Mouse (Mus musculus): ENCODE results near the gene Parp2.
"Not testable (repeated sequence)": the region's sequence is repeated elsewhere in the genome, so short reads cannot be mapped to it uniquely, and the experiment has no call there.

Gene Parp2

GRCm38 (mm10) chr14:50807487-50808072, at the start of gene Parp2, which contains the start of gene Ccnb1ip1:
Parp2 (plus strand) TSS chr14:50807841.
Ccnb1ip1 (minus strand) TSS chr14:50807732.
- DNase-seq (ENCODE audit: low spot score): peak; percentile 97

DNA sequence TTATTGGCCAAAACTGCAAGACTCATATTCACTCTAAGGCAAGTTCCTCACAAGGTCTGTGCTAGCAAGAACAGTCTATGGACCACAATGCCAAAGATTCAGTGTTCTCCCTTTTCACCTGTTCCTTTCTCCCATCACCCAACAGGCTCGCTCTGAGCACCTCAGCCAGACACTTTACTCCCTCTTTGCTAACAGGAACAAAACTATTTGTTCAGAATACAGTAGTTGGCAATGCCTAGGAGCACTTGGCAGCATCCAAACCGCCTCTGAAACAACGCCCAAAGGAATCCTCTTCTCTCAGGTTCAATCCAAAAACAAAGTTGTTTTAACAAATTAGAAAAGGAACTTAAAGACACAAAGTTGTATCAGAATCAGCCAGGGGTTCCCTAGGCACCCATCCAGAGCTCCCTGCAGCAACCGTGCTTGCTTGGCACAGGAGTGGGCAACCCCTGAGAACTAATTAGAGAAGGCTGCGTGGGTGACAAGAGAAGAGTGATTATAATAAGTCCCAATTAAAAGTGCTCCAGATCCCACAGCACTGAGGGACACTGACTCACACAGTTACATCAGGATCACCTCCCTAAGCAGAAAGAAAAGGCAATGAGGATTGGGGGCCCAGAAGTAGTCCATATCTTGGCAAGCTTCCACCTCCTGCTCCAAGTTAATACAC, 49.1 kb upstream of the Parp2 start:
- DNase-seq (ENCODE audit: low spot score): no peak

DNA sequence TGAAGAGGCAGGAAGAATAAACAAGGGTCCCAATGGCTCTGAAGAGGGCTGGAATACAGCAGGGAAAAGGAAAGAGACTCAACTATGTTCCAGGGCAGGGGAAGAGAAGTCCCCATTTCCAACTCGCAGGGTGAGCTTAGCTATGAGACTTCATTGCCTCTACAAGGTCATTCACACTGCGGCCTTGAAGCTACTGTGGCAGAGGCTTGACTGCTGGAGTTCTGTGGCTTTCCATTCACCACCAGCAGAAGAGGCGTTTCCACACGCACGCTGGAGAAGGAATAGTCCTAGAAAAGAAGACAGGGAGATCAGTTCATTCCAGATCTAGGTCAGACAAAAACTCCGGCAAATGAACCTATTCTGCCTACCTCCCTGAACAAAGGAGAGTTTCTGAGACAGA, 41.9 kb upstream of the Parp2 start:
- no peak for DNase-seq (ENCODE audit: low spot score)

DNA sequence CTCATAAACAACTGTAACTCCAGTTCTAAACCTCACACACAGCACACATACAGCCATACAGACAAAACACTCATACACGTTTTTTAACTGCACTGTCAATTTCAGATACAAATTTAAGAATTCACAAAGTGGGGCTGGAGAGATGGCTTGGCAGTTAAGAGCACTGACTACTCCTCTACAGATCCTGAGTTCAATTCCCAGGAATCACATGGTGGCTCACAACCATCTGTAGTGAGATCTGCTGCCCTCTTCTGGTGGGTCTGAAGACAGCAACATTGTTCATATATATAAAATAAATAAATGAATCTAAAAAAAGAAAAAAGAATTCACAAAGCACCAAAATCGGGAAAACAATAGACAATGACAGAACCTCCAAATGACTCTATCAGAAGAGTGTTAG, 36.3 kb upstream of the Parp2 start:
- no peak for DNase-seq (ENCODE audit: low spot score)

- DNase-seq (ENCODE audit: low spot score): no peak
These were observed 25.5 kb upstream of the Parp2 start for GRCm38 (mm10) chr14:50782166-50782565.

DNA sequence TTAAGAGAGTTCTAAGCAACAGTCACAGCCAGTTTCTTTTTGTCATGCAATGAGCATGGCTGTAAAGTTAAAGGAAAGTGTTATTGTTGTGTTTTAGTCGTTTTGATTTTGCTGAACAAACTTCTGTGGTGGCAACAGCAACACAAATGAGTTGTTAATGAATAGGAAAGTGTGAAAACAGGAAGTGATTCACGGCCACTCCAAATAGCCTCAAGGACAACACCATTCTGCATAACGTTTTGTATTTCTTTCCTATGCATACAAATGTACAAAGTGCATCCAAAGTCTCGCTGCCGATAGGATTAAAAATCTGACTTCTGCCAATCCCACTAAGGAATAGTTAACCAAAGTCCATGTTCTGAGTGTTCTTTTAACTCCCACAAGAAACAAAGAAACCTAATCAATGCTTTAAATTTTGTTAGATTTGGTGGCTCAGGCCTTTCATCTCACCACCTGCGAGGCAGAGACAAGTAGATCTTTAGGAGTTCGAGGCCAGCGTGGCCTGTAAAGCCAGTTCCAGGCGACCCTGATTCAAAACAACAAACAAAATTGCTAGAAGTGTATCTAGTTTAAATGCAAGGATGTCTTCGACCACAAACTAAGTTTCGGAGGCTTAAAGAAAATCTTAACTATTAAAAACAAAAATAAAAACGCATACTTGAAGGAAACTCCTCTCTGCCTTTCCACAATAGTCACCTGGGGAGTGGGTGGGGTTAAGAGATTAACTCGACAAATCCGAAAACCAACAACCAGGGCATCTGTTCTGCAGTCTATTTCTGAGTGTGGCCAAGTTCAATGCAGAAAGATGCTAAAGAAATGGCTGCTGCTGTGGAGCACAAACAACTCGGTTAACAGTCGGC, 23.0 kb upstream of the Parp2 start:
- DNase-seq (ENCODE audit: low spot score): peak; percentile 17

DNA sequence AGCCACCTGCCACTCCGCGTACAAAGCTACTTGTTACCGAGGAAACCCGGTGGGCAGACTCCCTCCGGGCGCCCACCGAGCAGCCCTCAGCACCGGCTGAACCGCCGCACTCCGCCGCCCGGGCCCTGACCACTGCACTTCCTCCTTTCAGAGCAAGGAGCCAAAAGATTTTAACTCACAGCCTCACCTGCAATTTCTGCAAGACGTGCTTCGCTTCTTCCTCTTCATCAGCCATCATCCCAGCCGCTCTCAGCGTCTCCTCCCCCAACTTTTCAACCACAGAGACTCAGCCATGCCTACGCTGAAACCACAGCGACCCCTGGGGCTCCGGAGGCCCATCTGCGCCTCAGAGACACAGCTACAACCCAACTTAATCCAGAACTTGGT, 22.4 kb upstream of the Parp2 start, which contains the start of gene Ttc5:
TSS of gene Ttc5 (minus strand) at position 269 of the 387 bp plus-strand sequence.
- DNase-seq (ENCODE audit: low spot score): peak; percentile 90

- DNase-seq (ENCODE audit: low spot score): peak; percentile 30
These were observed 19.5 kb upstream of the Parp2 start for GRCm38 (mm10) chr14:50788157-50788556.

DNA sequence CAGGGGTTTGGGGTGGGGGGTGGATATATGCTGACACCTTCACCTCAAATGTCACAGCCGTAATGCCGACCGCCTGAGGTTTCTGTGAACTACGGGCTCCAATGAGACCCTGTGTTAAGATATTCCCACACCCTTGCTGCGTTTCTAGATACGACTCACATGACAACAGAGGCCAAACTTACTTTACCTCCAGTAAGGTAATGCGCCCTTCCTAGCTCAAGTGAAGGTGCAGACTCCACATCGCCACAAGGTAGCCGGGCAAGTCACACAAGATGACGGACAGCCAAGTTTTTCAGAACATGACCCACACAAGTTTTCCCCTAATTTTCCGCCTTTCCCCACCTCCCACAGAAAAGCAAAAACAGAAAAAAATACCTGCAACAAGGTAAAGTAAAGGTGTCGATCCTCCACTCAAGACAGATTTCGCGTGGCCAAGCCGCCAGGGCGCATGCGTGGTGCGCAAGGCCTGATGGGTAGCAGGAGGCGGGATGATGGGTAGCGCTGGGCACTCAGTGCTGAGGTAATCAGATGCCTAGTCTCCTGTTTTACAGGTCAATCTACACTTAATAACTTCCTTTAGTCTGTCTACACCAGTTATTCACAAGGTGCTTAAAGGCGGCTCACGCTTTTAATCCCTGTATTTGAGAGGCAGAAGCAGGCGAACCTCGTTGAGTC, 12.2 kb upstream of the Parp2 start:
- DNase-seq (ENCODE audit: low spot score): no peak

DNA sequence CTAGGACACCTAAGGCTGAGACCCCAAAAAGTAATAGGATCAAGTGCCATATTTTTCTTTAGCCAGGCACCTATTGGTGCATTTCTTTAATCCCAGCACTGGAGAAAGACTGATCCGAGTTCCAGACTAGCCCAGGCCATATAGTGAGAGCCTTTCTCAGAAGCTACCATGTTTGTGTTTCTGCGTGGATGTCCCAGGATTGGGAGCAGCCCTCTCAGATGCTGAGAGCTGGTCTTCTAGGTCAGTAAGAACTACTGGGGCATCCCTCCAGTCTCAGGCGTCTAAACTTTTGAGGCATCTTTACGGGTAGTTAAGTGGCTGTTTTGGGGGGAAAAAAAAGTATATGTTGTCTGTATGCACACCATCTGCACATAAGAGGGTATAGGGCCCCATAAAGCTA, 11.7 kb upstream of the Parp2 start:
- DNase-seq (ENCODE audit: low spot score): no peak

GRCm38 (mm10) chr14:50796464-50796863, 11.2 kb upstream of the Parp2 start:
- DNase-seq (ENCODE audit: low spot score): no peak

GRCm38 (mm10) chr14:50798512-50798911, 9.1 kb upstream of the Parp2 start:
- DNase-seq (ENCODE audit: low spot score): no peak

DNA sequence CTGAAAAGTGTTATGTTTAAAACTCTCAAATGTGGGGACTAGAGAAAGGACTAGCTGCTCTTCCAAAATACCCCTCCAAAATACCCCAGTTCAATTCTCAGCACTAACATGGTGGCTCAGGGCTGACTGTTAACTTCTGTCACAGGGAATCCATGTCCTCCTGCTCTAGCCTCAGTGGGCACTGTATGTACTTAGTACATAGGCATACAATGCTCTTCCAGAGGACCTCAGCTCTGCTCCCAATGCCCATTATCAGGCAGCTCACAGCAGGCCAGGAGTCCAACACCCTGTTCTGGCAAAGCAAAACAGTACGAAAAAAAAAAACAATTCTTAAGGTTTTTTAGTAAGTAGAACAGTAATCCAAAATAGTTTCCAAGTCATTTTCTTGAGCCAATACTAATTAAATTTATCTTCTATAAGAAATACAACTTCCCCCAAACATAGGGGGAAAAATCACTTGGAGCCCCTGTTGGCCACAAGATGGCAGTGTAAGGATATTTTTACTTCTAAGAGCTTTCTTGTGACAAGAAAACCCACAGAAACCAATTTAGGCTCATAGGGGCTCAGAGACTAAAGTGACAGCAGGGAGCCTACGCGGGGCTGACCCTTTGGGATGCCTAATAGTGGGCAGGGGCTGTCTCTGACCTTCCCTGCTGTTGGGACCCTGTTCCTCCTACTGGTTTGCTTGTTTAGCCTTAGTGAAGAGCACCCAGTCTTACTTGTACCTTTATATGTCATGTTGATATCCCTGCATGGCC, 8.0 kb upstream of the Parp2 start:
- DNase-seq (ENCODE audit: low spot score): peak; percentile 68

DNA sequence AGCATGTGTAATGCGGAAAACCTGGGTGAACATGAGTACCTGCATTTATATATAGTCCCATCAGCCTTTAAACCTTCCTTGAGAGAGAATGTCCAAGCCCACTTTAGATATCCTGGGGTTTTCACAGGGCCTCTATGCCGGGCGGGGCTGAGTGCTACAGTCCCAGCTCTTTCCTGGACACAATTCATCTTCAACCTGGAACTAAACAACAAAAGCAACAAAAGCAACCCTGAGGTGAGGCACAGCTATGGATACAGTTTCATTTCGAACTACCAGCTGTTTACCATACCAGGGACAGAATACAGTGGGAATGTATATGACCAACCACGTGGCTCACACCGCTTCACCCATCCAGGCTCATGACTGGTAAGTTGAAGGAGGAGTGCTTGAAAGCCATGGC, 5.2 kb upstream of the Parp2 start:
- DNase-seq (ENCODE audit: low spot score): no peak

DNA sequence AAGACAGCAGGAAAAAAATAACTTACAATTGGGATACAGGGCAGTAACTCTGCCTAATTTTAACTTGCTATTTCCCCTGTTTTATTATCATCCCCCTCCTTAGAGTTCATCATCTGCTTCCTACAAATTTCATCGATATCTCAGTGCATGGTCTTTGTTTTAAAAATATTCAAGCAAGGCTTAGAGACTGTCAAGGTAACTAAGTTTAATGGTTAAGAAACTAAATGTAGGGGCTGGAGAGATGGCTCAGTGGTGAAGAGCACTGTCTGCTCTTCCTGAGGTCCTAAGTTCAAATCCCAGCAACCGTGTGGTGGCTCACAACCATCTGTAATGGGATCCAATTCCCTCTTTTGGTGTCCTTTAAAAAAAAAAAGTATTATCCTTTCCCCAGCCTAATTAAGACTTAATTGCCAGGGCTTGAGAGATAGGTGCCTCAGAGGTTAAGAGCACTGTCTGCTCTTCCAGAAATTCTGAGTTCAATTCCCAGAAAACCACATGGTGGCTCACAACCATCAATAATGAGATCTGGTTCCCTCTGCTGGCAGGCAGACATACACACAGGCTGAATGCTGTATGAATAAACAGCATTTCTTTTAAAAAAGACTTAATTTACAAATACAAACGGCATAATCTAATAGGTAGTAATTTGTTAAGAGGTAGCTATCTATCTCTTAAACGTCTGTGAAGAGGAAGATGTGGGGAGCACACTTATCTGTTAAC, 4.6 kb upstream of the Parp2 start:
- peak; percentile 48 for DNase-seq (ENCODE audit: low spot score)

DNA sequence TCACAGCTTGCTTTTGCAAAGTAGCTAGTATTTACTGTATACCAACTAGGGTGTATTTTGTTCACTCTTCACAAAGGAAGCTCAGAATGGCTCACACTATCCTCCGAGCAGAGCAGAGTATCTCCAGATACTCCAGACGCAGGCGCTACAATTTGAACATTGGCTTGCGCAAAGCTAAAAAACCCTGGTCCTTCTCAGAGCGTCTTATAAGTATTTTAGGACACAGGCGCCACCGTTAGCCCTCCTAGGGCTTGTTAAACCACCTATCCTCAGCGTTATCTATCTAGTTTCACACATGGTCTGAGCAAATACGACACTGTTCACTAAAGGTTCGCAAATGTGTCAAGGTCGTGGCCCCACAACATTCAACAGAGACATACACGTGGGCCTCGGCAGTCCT, 3.0 kb upstream of the Parp2 start:
- DNase-seq (ENCODE audit: low spot score): no peak

DNA sequence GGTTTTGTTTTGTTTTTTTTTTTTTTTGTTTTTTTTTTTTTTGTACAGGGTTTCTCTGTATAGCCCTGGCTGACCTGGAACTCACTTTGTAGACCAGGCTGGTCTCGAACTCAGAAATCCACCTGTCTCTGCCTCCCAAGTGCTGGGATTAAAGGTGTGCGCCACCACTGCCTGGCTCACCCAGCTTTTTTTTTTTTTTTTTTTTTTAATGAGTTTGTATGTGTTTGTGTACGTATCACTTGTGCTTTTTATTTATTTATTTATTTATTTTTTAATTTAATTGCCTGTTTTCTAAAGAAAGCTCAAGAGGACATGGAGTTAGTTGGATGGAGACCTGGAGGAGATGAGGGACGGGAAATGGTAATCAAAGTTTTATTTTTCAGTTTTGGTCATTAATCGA, 1.2 kb upstream of the Parp2 start:
- not testable (repeated sequence) for DNase-seq (ENCODE audit: low spot score)

DNA sequence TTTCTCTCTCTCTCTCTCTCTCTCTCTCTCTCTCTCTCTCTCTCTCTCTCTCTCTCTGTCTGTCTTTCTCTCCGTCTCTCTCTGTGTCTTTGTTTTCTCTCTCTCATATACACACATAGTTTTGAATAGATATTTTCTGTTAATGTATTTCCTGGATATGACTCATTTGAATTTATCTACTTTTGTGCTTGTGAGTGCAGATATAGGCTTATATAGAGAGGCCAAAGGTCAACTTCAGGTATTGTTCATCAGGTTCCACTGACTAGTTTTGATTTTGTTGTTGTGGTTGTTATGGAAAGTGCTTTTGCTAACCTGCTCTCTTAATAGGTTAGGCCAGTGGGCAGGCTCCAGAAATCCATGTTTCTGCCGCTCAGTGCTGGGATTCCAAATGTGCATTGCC, 5.4 kb downstream of the Parp2 start:
- DNase-seq (ENCODE audit: low spot score): no peak

DNA sequence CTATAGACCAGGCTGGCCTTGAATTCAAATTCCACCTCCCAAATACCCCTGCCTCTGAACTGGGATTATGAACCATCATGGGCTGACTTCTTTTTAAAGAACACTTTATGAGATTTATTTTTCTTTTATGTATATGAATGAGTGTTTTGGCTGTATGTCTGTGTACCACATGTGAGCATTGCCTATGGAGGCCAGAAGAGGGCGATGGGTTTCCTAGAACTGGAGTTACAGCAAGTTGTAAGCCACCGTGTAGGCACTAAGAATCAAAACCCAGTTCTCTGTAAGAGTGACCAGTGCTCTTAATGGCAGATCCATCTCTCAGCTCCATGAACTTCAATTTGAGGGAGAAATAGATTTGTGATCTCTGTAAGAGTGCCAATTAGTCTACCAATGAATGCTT, 15.6 kb downstream of the Parp2 start:
- DNase-seq (ENCODE audit: low spot score): no peak

- DNase-seq (ENCODE audit: low spot score): no peak
These were observed 16.6 kb downstream of the Parp2 start for GRCm38 (mm10) chr14:50824219-50824618.

- no peak for DNase-seq (ENCODE audit: low spot score)
These were observed 18.9 kb downstream of the Parp2 start for GRCm38 (mm10) chr14:50826579-50826978.

Data from MN1 (cell line).